Mouse (Mus musculus) urinary bladder, adult 2 months (tissue): Measurements from ENCODE around the gene Was. TPM values are rescaled to one million over a fixed set of nuclear protein-coding genes. Genes with fewer than 3 reads are reported as not detected.
A peak's percentile ranks its signal among the peaks of the same experiment; 100 is the strongest.
"Not testable (repeated sequence)": the region's sequence is repeated elsewhere in the genome, so short reads cannot be mapped to it uniquely, and the experiment has no call there.

ENCODE experiments used
- DNase-seq: peaks from one replicate; pipeline ENCODE4 v3.0.0; 2022; ENCODE audit warnings: low spot score
- polyA plus RNA-seq: library from polyadenylated mRNA; depleted of rRNA; stranded (reverse); fragments of >200 nt; gene quantifications from 2 replicates; pipeline ENCODE4 v1.2.3, GENCODE M21; 2012; rRNA removed

The Was gene
- polyA plus RNA-seq, 1 experiment: 3.9 TPM

- peak; percentile 63 for DNase-seq
These were observed 15.8 kb downstream of the Was start, which contains the start of gene Suv39h1 for GRCm38 (mm10) chrX:8074430-8075014. Gene Suv39h1, minus strand, starts transcription at chrX:8074760.

GRCm38 (mm10) chrX:8073881-8074429, 16.3 kb downstream of the Was start:
- no peak for DNase-seq

DNA sequence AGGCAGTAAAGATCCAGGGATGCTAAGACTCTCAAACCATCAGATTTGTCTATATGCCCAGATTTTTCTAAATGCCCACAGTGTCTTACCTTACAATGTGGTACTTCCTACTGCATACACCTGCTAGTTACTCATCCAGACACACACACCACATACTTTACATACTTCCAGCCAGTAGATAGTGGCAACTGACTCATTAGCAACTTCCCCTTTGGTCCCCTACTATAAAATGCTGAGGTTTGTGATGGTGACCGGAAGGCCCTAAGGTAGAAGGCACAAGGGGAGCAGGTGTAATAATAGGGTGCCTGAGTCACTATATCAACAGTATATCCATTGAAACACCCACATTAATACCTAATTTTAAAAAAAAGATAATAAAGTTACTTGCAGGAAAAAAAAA, 21.1 kb downstream of the Was start:
- DNase-seq: no peak

- DNase-seq: not testable (repeated sequence)
These were observed 39.1 kb downstream of the Was start for GRCm38 (mm10) chrX:8051044-8051781.

DNA sequence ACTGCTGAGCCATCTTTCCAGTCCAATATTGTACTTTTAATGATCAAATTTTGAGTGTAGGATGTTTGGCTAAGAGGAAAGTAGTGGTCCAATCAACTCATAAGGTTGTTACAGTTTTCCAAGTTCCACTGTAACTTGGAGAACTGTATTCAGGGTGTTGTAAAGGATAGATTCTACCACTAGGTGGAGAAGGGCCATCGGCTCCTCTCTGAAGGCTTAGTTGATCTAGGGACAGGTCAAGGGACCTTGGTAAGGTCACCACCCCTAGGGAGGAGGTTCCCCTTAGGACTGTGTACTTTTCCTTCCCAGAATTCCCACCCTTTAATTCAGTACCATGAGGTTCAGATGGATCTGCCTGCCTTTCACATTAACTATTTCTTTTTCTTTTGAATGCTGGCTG, 57.3 kb downstream of the Was start:
- DNase-seq: no peak

Other genes with a start within 250 kb of the Was start
- gene Otud5, start 249.1 kb downstream of the Was start, polyA plus RNA-seq: 31.4 and 43.4 TPM in 2 replicates
- 8.8 and 10.8 TPM in 2 replicates for gene Pim2, start 212.2 kb downstream of the Was start, polyA plus RNA-seq
- 43.3 and 68.2 TPM in 2 replicates for gene Slc35a2, start 206.5 kb downstream of the Was start, polyA plus RNA-seq
- 84.2 and 90.7 TPM in 2 replicates for gene Pqbp1, start 191.2 kb downstream of the Was start, polyA plus RNA-seq
- 22.2 and 23.7 TPM in 2 replicates for gene Timm17b, start 191.1 kb downstream of the Was start, polyA plus RNA-seq
- gene Gm10491, start 182.7 kb downstream of the Was start, polyA plus RNA-seq: not detected in 2 replicates
- gene Gm10490, start 181.0 kb downstream of the Was start, polyA plus RNA-seq: not detected in 2 replicates
- 0.51 and 0.66 TPM in 2 replicates for gene Pcsk1n, start 170.7 kb downstream of the Was start, polyA plus RNA-seq
- gene Eras, start 161.9 kb downstream of the Was start, polyA plus RNA-seq: not detected in 2 replicates
- 20.9 and 22.0 TPM in 2 replicates for gene Hdac6, start 142.6 kb downstream of the Was start, polyA plus RNA-seq
- 0.18 and 0.26 TPM in 2 replicates for gene Gata1, start 112.4 kb downstream of the Was start, polyA plus RNA-seq
- not detected in 2 replicates for gene Glod5, start 72.0 kb downstream of the Was start, polyA plus RNA-seq
- gene Suv39h1, start 15.7 kb downstream of the Was start, polyA plus RNA-seq: 11.8 and 13.0 TPM in 2 replicates
- gene Wdr13, start 42.4 kb upstream of the Was start, polyA plus RNA-seq: 73.3 and 77.8 TPM in 2 replicates
- 281 and 318 TPM in 2 replicates for gene Rbm3, start 55.4 kb upstream of the Was start, polyA plus RNA-seq
- 11.2 and 11.7 TPM in 2 replicates for gene Tbc1d25, start 85.7 kb upstream of the Was start, polyA plus RNA-seq
- 30.5 and 33.0 TPM in 2 replicates for gene Ebp, start 103.0 kb upstream of the Was start, polyA plus RNA-seq
- gene Porcn, start 116.0 kb upstream of the Was start, polyA plus RNA-seq: 40.1 and 41.2 TPM in 2 replicates
- gene Ftsj1, start 161.9 kb upstream of the Was start, polyA plus RNA-seq: 23.1 and 24.2 TPM in 2 replicates
- 2.1 and 2.9 TPM in 2 replicates for gene Slc38a5, start 180.6 kb upstream of the Was start, polyA plus RNA-seq
- gene Ssxb10, start 236.9 kb upstream of the Was start, polyA plus RNA-seq: not detected in 2 replicates